Mouse (Mus musculus): ENCODE data around the gene Pacsin2. TPM values are rescaled to one million over a fixed set of nuclear protein-coding genes. Genes with fewer than 3 reads are reported as not detected.
"Not testable (repeated sequence)": the region's sequence is repeated elsewhere in the genome, so short reads cannot be mapped to it uniquely, and the experiment has no call there.

Gene Pacsin2
- total RNA-seq, 2 experiments from 2014 or later = 102 to 310 TPM

GRCm38 (mm10) chr15:83482645-83483224 lies 18.3 kb upstream of the Pacsin2 start:
- ATAC-seq (replicated peaks; ENCODE audit: low FRiP score, poor library complexity, severe bottlenecking) = no peak

GRCm38 (mm10) chr15:83481236-83481780 lies 16.9 kb upstream of the Pacsin2 start:
- no peak for ATAC-seq (replicated peaks; ENCODE audit: low FRiP score, poor library complexity, severe bottlenecking)

GRCm38 (mm10) chr15:83479818-83480217 lies 15.4 kb upstream of the Pacsin2 start:
- ATAC-seq (replicated peaks; ENCODE audit: low FRiP score, poor library complexity, severe bottlenecking) = no peak

DNA sequence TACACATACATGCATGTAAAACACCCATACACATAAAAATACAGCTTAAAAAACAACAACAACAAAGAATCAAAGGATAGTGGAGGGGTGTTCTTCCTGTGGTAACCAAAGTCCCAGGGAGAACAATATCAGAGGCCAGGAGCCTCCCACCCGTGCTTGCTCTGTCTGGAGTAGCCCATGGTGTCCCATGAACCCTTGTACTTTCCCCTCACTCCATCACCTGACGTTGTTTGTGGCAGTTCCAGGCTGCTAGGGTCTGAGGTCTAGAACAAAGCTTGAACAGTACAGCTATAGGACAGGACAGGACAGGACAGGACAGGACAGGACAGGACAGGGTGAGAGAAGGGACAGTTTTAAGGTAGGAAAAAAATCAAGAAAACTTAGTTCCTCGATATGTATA lies 13.7 kb upstream of the Pacsin2 start:
- no peak for ATAC-seq (replicated peaks; ENCODE audit: low FRiP score, poor library complexity, severe bottlenecking)

- ATAC-seq (replicated peaks; ENCODE audit: low FRiP score, poor library complexity, severe bottlenecking) = no peak
Measured at GRCm38 (mm10) chr15:83476593-83477273, 12.3 kb upstream of the Pacsin2 start.

DNA sequence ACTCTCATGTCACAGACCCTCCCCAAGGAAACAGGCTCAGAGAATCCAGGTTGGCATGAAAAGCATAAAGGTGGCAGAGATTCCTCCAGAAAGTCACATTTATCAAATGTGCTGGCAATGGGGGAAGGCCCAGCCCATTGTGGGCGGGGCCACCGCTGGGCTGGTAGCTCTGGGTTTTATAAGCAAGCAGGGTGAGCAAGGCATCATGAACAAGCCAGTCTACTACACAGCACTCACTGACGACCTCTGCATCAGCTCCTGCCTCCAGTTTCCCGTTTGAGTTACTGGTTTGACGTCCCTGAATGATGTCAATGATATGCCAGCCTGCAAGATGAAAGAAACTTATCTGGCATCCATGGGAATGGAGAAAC lies 10.0 kb upstream of the Pacsin2 start:
- peak; percentile 82 for ATAC-seq (replicated peaks; ENCODE audit: low FRiP score, poor library complexity, severe bottlenecking)

GRCm38 (mm10) chr15:83473832-83474465 lies 9.5 kb upstream of the Pacsin2 start:
- ATAC-seq (replicated peaks; ENCODE audit: low FRiP score, poor library complexity, severe bottlenecking) = peak; percentile 96

DNA sequence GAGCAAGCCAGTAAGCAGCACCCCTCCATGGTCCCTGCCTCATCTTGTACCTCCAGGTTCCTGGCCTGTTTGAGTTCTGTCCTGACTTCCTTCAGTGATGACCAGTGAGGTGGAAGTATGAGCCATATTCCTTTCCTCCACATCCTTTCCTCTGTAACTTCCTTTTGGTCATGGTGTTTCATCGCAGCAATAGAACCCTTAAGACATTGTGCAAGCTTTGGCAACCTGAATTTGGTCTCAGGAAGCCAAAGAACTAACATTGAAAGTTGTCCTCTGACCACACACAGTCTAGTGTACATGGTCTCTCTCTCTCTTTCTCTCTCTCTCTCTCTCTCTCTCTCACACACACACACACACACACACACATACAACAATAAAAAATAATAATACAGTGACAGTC lies 8.8 kb upstream of the Pacsin2 start:
- no peak for ATAC-seq (replicated peaks; ENCODE audit: low FRiP score, poor library complexity, severe bottlenecking)

DNA sequence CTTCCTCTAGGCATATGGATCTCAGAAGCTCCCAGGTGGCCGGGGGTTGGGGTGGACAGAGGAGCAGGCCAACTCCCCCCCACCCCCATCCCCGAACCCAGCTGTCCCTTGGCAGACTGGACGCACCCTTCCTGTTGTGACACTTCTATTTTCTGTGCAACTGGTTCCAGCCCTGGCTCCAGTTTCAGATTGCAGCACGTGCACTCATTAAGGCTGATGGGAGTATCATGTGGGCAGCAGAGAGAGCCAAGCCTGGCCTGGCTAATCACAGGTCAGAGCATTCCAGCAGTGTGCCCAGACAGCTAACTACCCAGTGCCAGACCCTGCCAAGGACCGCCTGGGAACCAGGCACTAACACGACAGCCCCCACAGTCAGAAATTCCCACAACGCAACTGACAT lies 7.1 kb upstream of the Pacsin2 start:
- no peak for ATAC-seq (replicated peaks; ENCODE audit: low FRiP score, poor library complexity, severe bottlenecking)

DNA sequence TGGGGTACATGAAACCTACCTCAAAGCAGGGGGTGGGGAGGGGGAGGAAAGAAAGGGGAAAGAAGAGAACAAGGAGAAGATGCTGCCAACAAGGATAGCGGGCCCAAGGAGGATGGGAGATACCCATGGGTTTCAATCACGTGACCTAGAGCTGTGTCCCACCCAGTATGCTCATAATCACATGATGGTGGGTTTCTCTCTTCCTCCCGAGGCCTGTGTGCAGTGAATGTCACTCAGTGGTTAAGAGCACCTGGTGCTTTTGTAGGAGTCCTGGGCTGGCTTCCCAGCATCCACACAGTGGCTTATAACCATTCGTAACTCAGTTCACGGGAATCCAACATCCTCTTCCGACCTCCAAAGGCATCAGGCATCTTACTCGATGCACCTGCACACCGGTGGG lies 6.0 kb upstream of the Pacsin2 start:
- no peak for ATAC-seq (replicated peaks; ENCODE audit: low FRiP score, poor library complexity, severe bottlenecking)

GRCm38 (mm10) chr15:83469279-83469821 lies 4.9 kb upstream of the Pacsin2 start:
- no peak for ATAC-seq (replicated peaks; ENCODE audit: low FRiP score, poor library complexity, severe bottlenecking)

- ATAC-seq (replicated peaks; ENCODE audit: low FRiP score, poor library complexity, severe bottlenecking) = no peak
Measured at GRCm38 (mm10) chr15:83467232-83467966, 3.0 kb upstream of the Pacsin2 start.

DNA sequence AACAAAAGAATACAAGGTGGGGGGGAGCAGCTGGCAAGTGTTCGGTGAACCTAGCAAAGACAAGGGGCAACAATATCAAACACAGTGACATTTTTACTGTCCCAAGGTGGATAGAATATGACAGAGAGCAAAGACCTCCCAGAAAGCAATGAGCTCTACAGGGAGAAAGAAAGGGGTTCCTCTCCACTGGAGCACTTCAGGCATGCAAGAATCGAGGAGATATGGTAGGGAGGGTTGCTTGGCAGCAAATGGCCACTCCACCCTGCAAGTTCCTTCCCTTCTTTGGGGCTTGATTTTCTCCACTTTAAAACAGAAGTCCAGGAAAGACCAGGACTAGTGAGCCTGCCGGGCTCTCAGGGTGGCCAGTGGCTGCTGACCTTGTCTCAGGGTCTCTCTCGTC lies 1.9 kb upstream of the Pacsin2 start:
- no peak for ATAC-seq (replicated peaks; ENCODE audit: low FRiP score, poor library complexity, severe bottlenecking)

DNA sequence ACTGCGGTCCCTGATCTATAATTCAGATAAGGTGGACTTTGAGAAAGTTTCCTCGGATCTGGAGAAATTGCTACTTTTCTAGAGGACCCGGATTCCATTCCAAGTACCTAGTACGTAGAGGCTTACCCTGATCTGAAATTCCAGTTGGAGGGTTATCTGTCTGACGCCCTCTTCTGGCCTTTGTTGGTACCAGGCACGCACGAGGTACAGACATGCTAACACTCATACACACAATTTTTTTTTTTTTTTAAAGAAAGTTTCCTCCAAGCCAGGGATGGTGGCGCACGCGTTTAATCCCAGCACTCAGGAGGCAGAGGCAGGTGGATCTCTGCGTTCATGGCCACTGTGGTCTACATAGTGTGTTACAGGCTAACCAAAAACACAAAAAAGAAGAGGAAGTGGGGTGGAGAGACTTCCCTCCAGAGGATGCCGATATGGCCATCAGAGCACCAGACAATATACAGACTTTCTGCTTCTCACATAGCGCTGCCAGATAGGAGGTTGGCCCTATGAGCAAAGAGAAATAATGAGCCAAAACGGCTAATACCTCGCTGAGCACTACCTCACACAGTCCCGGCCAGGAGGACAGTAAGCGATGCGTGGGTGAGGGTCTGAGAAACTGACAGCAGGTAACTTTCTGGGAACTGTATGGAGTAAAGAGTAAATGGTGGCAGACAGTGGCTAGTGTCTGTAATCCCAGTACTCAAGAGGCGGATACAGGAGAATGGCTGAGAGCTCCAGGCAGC lies 672 bp upstream of the Pacsin2 start:
- peak; percentile 36 for ATAC-seq (replicated peaks; ENCODE audit: low FRiP score, poor library complexity, severe bottlenecking)

DNA sequence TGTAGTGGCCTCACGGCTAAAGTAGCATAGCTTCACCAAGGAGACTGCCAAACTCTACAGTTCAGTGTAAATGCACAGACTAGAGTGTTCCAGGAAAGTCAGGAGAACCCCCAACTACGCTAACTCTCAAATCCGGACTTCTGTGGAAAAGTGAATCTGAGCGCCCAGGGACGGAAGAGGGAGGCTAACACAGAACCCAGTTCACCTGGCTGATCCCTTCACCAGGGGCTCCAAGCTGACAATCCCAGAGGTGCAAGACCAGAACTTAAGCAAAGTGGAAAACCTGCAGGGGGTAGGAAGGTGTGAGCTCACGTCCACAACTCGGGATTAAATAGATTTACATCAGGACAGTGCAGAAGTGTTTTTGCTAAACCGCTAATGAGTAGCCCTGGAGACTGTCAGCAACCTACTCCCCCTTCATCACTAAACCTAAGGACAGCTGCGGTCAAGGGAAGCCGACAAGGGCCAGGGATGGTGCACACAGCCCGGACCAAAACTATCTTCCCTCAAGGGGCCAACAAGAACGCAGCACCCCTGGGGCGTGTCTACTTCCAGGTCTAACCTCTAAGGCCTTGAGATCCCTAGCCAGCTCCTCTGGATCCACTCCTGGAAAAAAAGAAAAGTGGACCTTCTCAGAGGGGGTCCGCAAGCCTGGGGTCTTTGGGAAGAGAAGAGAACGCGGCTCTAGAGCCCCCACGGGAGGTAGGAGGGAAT lies 880 bp downstream of the Pacsin2 start:
- peak; percentile 53 for ATAC-seq (replicated peaks; ENCODE audit: low FRiP score, poor library complexity, severe bottlenecking)

GRCm38 (mm10) chr15:83462349-83462748 lies 2.1 kb downstream of the Pacsin2 start:
- not testable (repeated sequence) for ATAC-seq (replicated peaks; ENCODE audit: low FRiP score, poor library complexity, severe bottlenecking)

DNA sequence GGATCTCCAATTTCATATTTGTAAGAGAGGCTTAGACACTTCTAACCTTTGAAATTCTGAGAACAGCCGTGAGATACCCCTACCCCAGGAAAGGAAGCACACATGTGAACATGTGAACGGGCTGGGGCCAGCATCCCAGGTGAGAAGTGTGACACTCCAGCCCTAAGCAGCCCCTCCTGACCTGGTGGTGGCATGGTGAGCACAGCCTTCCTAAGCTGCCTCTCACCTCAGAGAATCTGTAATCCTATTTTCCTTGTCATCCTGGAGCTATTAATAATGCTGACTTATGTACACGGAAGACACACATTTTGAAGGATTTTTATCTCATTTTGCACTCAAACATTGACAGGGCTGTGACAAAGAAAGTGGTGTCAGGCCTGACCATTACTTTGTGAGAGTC lies 3.5 kb downstream of the Pacsin2 start:
- no peak for ATAC-seq (replicated peaks; ENCODE audit: low FRiP score, poor library complexity, severe bottlenecking)

GRCm38 (mm10) chr15:83457541-83457940 lies 6.9 kb downstream of the Pacsin2 start:
- ATAC-seq (replicated peaks; ENCODE audit: low FRiP score, poor library complexity, severe bottlenecking) = no peak

GRCm38 (mm10) chr15:83455637-83456036 lies 8.8 kb downstream of the Pacsin2 start:
- no peak for ATAC-seq (replicated peaks; ENCODE audit: low FRiP score, poor library complexity, severe bottlenecking)

All from erythroblast, adult 5-6 weeks (primary cell).